Mouse (Mus musculus): Measurements from ENCODE around the gene Ipo13.

- no peak for TF ChIP-seq NRF1 (IDR thresholded peaks at IDR 0.05; ENCODE audit: low read depth, low read length)
- TF ChIP-seq GABPA (IDR thresholded peaks at IDR 0.05; ENCODE audit: insufficient replicate concordance, low read depth, low read length): no peak
- TF ChIP-seq ZKSCAN1 (IDR thresholded peaks at IDR 0.05; ENCODE audit: borderline replicate concordance, low read depth, low read length): no peak
- no peak for TF ChIP-seq TCF12 (IDR thresholded peaks at IDR 0.05; ENCODE audit: low read depth, low read length)
- TF ChIP-seq KAT2A (IDR thresholded peaks at IDR 0.05; ENCODE audit: insufficient replicate concordance, low read length): no peak
- TF ChIP-seq EP300 (IDR thresholded peaks at IDR 0.05; ENCODE audit: low read length): no peak
- TF ChIP-seq MEF2A (IDR thresholded peaks at IDR 0.05; ENCODE audit: borderline replicate concordance, low read depth, low read length): no peak
- no peak for TF ChIP-seq CTCF (conservative IDR thresholded peaks at IDR 0.05 in 1 of 2, IDR thresholded peaks at IDR 0.05 in 1 of 2; ENCODE audit: low read depth in 2 of 2, low read length in 2 of 2)
- TF ChIP-seq ZMIZ1 (IDR thresholded peaks at IDR 0.05; ENCODE audit: low read depth, low read length): no peak
- TF ChIP-seq RCOR1 (conservative IDR thresholded peaks at IDR 0.05; ENCODE audit: low read depth, low read length): no peak
- TF ChIP-seq USF1 (IDR thresholded peaks at IDR 0.05; ENCODE audit: low read depth, low read length): no peak
- TF ChIP-seq POLR2AphosphoS2 (IDR thresholded peaks at IDR 0.05; ENCODE audit: low read depth, low read length): peak; percentile 6; the same call in 1 of the 2 replicates
- TF ChIP-seq POLR2A (IDR thresholded peaks at IDR 0.05; ENCODE audit: low read depth, low read length): no peak
- no peak for TF ChIP-seq MXI1 (IDR thresholded peaks at IDR 0.05; ENCODE audit: low read depth, low read length)
Observed at GRCm38 (mm10) chr4:117887920-117888319, 26.9 kb downstream of the Ipo13 start.
